Mouse (Mus musculus): ENCODE results near the gene Sh3gl3.
A peak's percentile ranks its signal among the peaks of the same experiment; 100 is the strongest.

The Sh3gl3 gene

GRCm38 (mm10) chr7:82173540-82173939 lies at the start of gene Sh3gl3:
Gene Sh3gl3, plus strand, starts transcription at chr7:82173840.
- no peak for DNase-seq

DNA sequence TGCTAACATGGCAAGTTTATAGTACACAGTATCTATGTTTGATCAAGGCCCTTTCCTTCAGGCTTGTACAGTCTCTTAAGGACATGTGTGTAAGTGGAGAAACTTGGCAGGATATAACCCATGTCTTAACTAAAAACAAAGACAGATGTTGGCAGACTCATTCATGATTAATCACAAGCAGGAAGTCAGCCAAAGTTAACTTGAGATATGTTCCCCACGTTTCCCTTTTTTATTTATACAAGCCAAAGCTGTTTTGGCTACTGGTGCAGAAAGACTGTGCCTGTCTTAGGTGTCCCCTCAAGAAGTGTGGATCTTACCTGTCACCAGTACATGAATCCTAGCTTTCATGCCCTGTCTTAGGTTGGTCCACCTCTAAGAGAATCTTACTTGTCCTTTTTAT lies 35.4 kb upstream of the Sh3gl3 start:
- DNase-seq: no peak

GRCm38 (mm10) chr7:82147151-82147550 lies 26.5 kb upstream of the Sh3gl3 start:
- no peak for DNase-seq

GRCm38 (mm10) chr7:82164681-82165080 lies 9.0 kb upstream of the Sh3gl3 start:
- no peak for DNase-seq

DNA sequence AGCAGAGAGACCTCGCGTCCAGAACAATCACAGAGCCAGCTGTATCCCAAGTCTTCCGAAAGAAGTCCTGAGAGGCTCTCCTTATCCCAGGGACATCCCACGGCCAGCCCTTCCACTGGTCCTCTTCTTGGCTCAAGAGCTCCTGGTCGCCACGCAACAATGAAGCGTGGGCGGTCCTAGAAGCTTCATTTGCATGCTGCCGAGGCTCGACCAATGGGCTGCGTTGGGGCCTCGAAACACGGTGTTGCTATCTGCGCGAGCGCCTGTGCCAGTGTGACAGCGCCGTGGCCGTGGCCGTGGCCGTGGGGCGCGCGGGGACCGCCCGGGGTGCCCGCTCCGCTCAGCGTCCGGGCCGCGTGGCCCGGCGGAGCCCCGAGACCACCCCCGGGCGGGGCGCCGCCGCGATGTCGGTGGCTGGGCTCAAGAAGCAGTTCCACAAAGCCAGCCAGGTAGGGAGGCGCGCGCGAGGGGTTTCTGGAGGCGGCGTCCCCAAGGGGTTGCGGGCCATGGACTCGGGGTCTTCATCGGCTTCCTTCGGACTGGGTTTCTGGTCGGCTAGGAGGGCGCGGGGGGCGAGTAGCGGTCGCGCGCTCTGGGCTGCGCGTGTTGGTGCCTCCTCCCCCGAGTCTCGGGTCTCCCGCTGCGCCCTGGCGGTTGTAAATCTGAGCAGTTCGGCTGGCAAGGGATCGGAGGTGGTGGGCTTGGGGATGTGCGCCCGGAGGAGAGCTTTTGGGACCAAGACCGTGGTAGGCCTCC lies 1.1 kb downstream of the Sh3gl3 start:
- peak; percentile 58 for DNase-seq

GRCm38 (mm10) chr7:82175327-82175721 lies 1.7 kb downstream of the Sh3gl3 start:
- no peak for DNase-seq

- no peak for DNase-seq
Observed at GRCm38 (mm10) chr7:82176192-82176591, 2.6 kb downstream of the Sh3gl3 start.

- DNase-seq: no peak
Observed at GRCm38 (mm10) chr7:82177336-82177735, 3.7 kb downstream of the Sh3gl3 start.

DNA sequence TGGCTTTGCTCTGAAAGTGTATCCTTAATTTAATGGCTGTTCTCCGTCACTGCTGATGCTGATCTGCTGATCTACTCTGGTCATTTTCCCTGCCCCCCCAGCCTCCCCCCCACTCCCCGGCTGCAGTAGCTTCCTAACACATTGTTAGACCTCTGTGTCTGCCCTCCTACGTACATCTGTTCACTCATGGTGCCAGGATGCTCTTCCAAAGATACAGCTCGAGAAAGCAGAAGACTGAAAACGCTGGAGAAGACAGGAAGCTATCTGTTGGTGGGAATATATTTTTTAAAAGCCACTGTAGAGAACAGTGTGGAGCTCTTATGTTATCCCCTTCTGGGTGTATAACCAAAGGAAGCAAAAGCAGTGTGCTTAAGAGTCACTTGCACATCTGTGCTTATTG lies 7.3 kb downstream of the Sh3gl3 start:
- no peak for DNase-seq

GRCm38 (mm10) chr7:82182781-82183180 lies 9.1 kb downstream of the Sh3gl3 start:
- DNase-seq: no peak

DNA sequence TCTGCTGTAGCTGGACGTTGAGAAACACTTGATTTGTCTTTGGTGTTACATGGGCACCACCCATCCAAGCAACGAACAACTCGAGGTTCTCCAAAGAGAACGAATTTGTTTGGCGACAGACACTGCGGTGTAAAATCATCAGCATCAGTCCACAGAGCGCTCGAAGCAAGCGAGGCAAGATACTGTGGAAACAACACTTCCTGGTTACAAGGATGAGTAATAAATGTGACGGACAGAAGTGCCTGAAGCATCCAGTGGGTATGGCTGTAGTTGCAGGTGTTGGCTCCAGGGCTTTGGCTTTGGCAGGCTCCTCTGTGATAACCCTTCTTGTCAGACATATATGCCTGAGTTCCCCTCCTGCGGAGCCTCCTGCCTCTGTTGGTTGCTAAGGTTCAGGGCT lies 18.0 kb downstream of the Sh3gl3 start:
- no peak for DNase-seq

DNA sequence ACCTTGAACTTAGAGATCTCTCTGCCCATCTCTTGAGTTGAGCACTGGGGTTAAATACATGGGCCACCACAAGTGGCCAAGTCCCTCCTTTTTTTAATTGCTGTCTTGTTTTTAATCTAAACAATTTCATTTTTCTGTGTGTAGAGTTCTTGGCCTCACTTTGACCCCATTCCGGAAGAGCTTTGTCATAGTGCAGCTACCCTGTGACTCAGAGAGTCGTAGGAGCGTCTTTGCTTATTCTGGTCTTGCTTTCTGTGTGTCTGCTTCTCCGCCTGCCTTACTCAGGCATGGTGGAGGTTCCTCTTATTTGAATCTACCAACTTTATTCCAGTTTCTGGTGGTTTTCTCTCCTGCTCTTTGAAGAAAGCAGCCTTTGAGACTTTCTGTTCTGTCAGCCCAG lies 18.9 kb downstream of the Sh3gl3 start:
- no peak for DNase-seq

DNA sequence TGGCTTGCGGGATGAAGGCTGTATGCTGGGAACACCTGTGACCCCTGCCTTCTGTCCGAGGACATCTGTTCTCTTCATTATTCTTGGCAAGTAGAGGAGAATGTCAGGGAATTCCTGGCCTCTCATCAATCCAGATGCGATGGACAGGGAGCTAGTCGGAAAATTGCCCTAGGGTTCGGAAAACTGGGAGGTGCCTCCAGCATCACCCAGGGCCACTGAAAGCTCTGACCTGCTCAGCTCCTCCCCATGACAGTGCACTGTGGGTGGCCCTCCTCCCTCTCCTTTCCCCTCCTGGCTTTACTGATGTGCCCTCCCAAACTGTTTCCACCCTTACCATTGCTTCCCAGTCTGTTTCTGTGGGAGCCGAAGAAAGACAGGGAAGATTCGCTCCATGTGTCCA lies 29.5 kb downstream of the Sh3gl3 start:
- no peak for DNase-seq

- no peak for DNase-seq
Observed at GRCm38 (mm10) chr7:82204014-82204784, 30.6 kb downstream of the Sh3gl3 start.

GRCm38 (mm10) chr7:82204975-82205374 lies 31.3 kb downstream of the Sh3gl3 start:
- DNase-seq: no peak

GRCm38 (mm10) chr7:82206787-82207186 lies 33.1 kb downstream of the Sh3gl3 start:
- DNase-seq: no peak

DNA sequence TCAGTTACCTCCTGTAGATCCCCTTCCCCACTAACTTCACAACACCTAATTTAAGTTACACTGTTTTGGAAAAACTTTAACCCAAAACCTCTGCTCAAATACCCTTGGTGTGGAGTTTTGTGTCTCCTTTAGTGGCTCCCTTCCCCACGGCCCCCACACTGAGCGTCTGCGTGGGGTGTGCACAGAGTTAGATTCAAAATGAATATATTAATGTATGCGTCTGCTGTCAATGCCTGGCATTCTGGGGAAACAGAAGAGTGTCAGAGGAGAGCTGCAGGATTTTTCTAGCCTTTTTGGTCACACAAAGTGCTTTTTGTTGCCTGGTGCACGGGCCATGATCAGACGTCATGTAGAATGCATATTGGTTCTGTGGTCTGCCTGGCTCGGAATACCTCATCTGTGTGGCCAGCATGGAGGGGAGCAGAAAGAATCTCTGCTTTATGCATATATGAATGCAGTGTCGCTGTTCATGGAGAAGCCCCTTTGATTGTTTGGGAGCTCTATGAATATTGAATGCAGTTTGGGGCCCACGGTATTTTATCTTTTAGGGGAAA lies 47.8 kb downstream of the Sh3gl3 start:
- DNase-seq: no peak

- no peak for DNase-seq
Observed at GRCm38 (mm10) chr7:82223906-82224846, 50.5 kb downstream of the Sh3gl3 start.

GRCm38 (mm10) chr7:82233201-82233600 lies 59.6 kb downstream of the Sh3gl3 start:
- DNase-seq: no peak

- no peak for DNase-seq
Observed at GRCm38 (mm10) chr7:82234010-82234897, 60.6 kb downstream of the Sh3gl3 start.

GRCm38 (mm10) chr7:82234898-82235290 lies 61.3 kb downstream of the Sh3gl3 start:
- DNase-seq: no peak

GRCm38 (mm10) chr7:82235486-82235885 lies 61.8 kb downstream of the Sh3gl3 start:
- DNase-seq: no peak
